Comparison of ENCODE assay signal across 32 mouse cellular contexts in the genomic region with DNA sequence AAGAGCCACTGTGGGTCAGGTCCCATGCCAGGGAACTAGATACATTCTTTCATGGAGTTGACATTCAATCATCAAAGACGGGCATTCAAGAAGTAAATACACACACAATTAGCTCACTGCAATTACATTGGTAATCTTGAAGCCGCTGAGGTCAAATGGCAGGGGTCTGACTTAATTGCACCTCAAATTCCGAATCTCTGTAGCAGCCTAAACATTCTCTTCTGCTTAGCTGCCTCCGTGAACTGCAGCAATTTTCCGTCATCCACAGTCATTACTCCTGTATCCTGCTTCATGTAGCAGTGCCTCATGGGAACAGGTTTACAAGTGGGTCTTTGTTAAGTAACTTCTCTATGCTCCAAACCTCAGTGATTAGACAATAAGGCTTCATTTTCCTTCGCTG. TPM values are rescaled to one million over a fixed set of nuclear protein-coding genes. Genes with fewer than 3 reads are reported as not detected.
A peak's percentile ranks its signal among the peaks of the same experiment; 100 is the strongest.
DNase-seq lines count a peak whose midpoint lies in the region; ATAC-seq and TF ChIP-seq lines count a peak whose summit lies in the region.
"Had no signal": no experiment of that assay in that cellular context is flagged by ENCODE, and none has a peak within 500 bp of the region (broad histone marks: within the 10 kb centered on the region; RNA-seq: fewer than 3 reads in every experiment).

No protein-coding gene starts in this region.

- DNase-seq in forebrain, embryonic 14.5 days (ENCODE audit: low spot score) = peak; percentile 12
- no peak for DNase-seq in left cerebral cortex, adult 2 months (ENCODE audit: extremely low spot score in 1 of 2, low spot score in 2 of 2)
- no peak for DNase-seq in left cerebral cortex, adult 11 months (ENCODE audit: low spot score)
- DNase-seq in limb, embryonic 11.5 days (ENCODE audit: low spot score) = no peak
- DNase-seq in cerebellum, adult 11-12 months = no peak
- no peak for DNase-seq in heart, postnatal 10 days
- DNase-seq: adrenal gland, adult 8-10 months; cerebellum, adult 2 months; cerebellum, postnatal 25 days; heart, postnatal 4 days; lung, postnatal 4 days; midbrain, embryonic 14.5 days had no signal

- peaks cover 43% of the 10 kb centered on the region for H3K36me3 ChIP-seq in forebrain, embryonic 14.5 days (ENCODE audit: control insufficient read depth, insufficient read depth, low read length)
- peaks cover 29% of the 10 kb centered on the region for H3K36me3 ChIP-seq in forebrain, embryonic 13.5 days (ENCODE audit: poor library complexity, severe bottlenecking)
- no peaks in the 10 kb centered on the region for H3K36me3 ChIP-seq in limb, embryonic 11.5 days (ENCODE audit: control insufficient read depth, insufficient read depth, low read length)
- H3K36me3 ChIP-seq: embryonic facial prominence, embryonic 12.5 days; heart, embryonic 15.5 days; kidney, embryonic 15.5 days; lung, embryonic 15.5 days had no signal

- no peak for ATAC-seq in forebrain, embryonic 14.5 days
- no peak for ATAC-seq in forebrain, embryonic 13.5 days
- no peak for ATAC-seq in limb, embryonic 11.5 days (ENCODE audit: insufficient number of reproducible peaks, low FRiP score, low TSS enrichment, low read depth)
- ATAC-seq: intestine, postnatal 0 days; Patski had no signal

- H3K27ac ChIP-seq in forebrain, embryonic 14.5 days (ENCODE audit: low read depth, low read length) = no peak overlapping the region
- H3K27ac ChIP-seq in forebrain, embryonic 13.5 days = no peak overlapping the region
- H3K27ac ChIP-seq in left cerebral cortex, adult 2 months = peak overlapping the region; percentile 1; the same call in 1 of the 2 replicates
- peak overlapping the region; percentile 68 for H3K27ac ChIP-seq in limb, embryonic 11.5 days (replicated peaks; ENCODE audit: low read depth, low read length)
- H3K27ac ChIP-seq: heart, embryonic 15.5 days; kidney, embryonic 15.5 days; liver, embryonic 14.5 days; lung, embryonic 15.5 days; neural tube, embryonic 12.5 days had no signal

- H3K9me3 ChIP-seq in forebrain, embryonic 14.5 days (replicated peaks; ENCODE audit: control insufficient read depth, low read length) = no peaks in the 10 kb centered on the region
- no peaks in the 10 kb centered on the region for H3K9me3 ChIP-seq in forebrain, embryonic 13.5 days (replicated peaks)
- H3K9me3 ChIP-seq in limb, embryonic 11.5 days (ENCODE audit: control insufficient read depth, low read length) = no peaks in the 10 kb centered on the region
- H3K9me3 ChIP-seq: embryonic facial prominence, embryonic 12.5 days; heart, embryonic 15.5 days; kidney, embryonic 15.5 days; lung, embryonic 15.5 days; neural tube, embryonic 12.5 days had no signal

- H3K4me1 ChIP-seq in forebrain, embryonic 14.5 days (ENCODE audit: control insufficient read depth, insufficient read depth, low read length) = no peaks in the 10 kb centered on the region
- peaks cover 10% of the 10 kb centered on the region for H3K4me1 ChIP-seq in forebrain, embryonic 13.5 days
- peaks cover 9% of the 10 kb centered on the region for H3K4me1 ChIP-seq in limb, embryonic 11.5 days (ENCODE audit: control insufficient read depth, insufficient read depth, low read length)
- H3K4me1 ChIP-seq: heart, embryonic 15.5 days; lung, embryonic 15.5 days; neural tube, embryonic 12.5 days had no signal

- no peak overlapping the region for H3K4me2 ChIP-seq in forebrain, embryonic 14.5 days (ENCODE audit: low read length)
- H3K4me2 ChIP-seq in forebrain, embryonic 13.5 days = no peak overlapping the region
- H3K4me2 ChIP-seq in limb, embryonic 11.5 days (ENCODE audit: low read depth, severe bottlenecking) = no peak overlapping the region
- H3K4me2 ChIP-seq: embryonic facial prominence, embryonic 12.5 days; heart, embryonic 15.5 days; kidney, embryonic 15.5 days; lung, embryonic 15.5 days; neural tube, embryonic 12.5 days had no signal

- TF ChIP-seq CTCF in left cerebral cortex, adult 2 months (IDR thresholded peaks at IDR 0.05) = no peak

- H3K9ac ChIP-seq in forebrain, embryonic 14.5 days (ENCODE audit: low read length) = no peak overlapping the region
- H3K9ac ChIP-seq in forebrain, embryonic 13.5 days = no peak overlapping the region
- no peak overlapping the region for H3K9ac ChIP-seq in limb, embryonic 11.5 days (ENCODE audit: low read length)
- H3K9ac ChIP-seq: embryonic facial prominence, embryonic 12.5 days; heart, embryonic 15.5 days; kidney, embryonic 15.5 days; liver, embryonic 14.5 days; lung, embryonic 15.5 days; neural tube, embryonic 12.5 days had no signal

- no peak overlapping the region for H3K4me3 ChIP-seq in forebrain, embryonic 14.5 days (ENCODE audit: low read depth, low read length)
- no peak overlapping the region for H3K4me3 ChIP-seq in forebrain, embryonic 13.5 days
- no peak overlapping the region for H3K4me3 ChIP-seq in left cerebral cortex, adult 2 months
- H3K4me3 ChIP-seq in limb, embryonic 11.5 days (ENCODE audit: low read depth, low read length) = no peak overlapping the region
- H3K4me3 ChIP-seq: embryonic facial prominence, embryonic 12.5 days; heart, embryonic 15.5 days; kidney, embryonic 15.5 days; lung, embryonic 15.5 days; neural tube, embryonic 12.5 days had no signal

- 11% methylated on average over 6 of the region's 6 CpGs for WGBS in forebrain, embryonic 14.5 days
- 15% methylated on average over 6 of the region's 6 CpGs for WGBS in forebrain, embryonic 13.5 days
- 23% methylated on average over 6 of the region's 6 CpGs for WGBS in limb, embryonic 11.5 days

- intact Hi-C loops in left cerebral cortex, adult 2 months (cut with DNase I) = loop anchor here (5.0 kb wide), 1 partner anchor 120 kb away; no protein-coding TSS in a partner anchor
- intact Hi-C loops in heart, postnatal 10 days (cut with DNase I) = loop anchor here (10.0 kb wide), 1 partner anchor 117 kb away; no protein-coding TSS in a partner anchor

- H3K27me3 ChIP-seq in forebrain, embryonic 14.5 days (replicated peaks; ENCODE audit: control insufficient read depth, insufficient read depth, low read length) = no peaks in the 10 kb centered on the region
- no peaks in the 10 kb centered on the region for H3K27me3 ChIP-seq in forebrain, embryonic 13.5 days
- H3K27me3 ChIP-seq in limb, embryonic 11.5 days (ENCODE audit: control insufficient read depth, insufficient read depth, low read length) = no peaks in the 10 kb centered on the region
- H3K27me3 ChIP-seq: embryonic facial prominence, embryonic 12.5 days; heart, embryonic 15.5 days; kidney, embryonic 15.5 days; lung, embryonic 15.5 days; neural tube, embryonic 12.5 days; Patski had no signal

RNA-seq across cellular contexts. Expression of a gene that starts 20.0 kb away (rescaled TPM):
- polyA plus RNA-seq in forebrain, embryonic 14.5 days (2014; fragmentation: Nextera tagmentation; extraction: Ambion mirVana) = not detected in 2 replicates
- not detected in 2 replicates for polyA plus RNA-seq in forebrain, embryonic 13.5 days (2015; fragmentation: Nextera tagmentation; extraction: Ambion mirVana)
- total RNA-seq in left cerebral cortex, adult 2 months (2021) = not detected
- polyA plus RNA-seq in limb, embryonic 11.5 days (2014; fragmentation: Nextera tagmentation; extraction: Ambion mirVana) = not detected in 2 replicates
- not detected for total RNA-seq in heart, postnatal 10 days (2021)
- total RNA-seq: adrenal gland, adult 8-10 months; ES-E14; gastrocnemius, adult 18-20 months; heart, postnatal 4 days; layer of hippocampus, postnatal 14 days; left cerebral cortex, postnatal 10 days; megakaryocyte-erythroid progenitor cell, adult 5-6 weeks had no signal
- polyA plus RNA-seq: cerebellum, adult 2 months; embryonic facial prominence, embryonic 12.5 days; gonadal fat pad, adult 2 months; heart, embryonic 15.5 days; intestine, postnatal 0 days; kidney, embryonic 15.5 days; large intestine, adult 2 months; limb, embryonic 14.5 days; liver, embryonic 14.5 days; lung, embryonic 15.5 days; midbrain, embryonic 14.5 days; neural tube, embryonic 12.5 days; Patski; spleen, adult 2 months; testis, adult 2 months; urinary bladder, adult 2 months had no signal

Comparison
In these comparisons a context has a peak if more than half of its experiments do, and no peak if none do; other contexts are left out.
1. H3K27ac ChIP-seq: peak in left cerebral cortex, adult 2 months (single experiment) and limb, embryonic 11.5 days (single experiment); none in forebrain, embryonic 14.5 days (single experiment) and forebrain, embryonic 13.5 days (single experiment).